Mouse (Mus musculus) kidney, postnatal 10 days (tissue): ENCODE data around the gene Fitm2.

Experiments
- DNase-seq: peaks from one replicate; pipeline ENCODE4 v3.0.0; 2021; ENCODE audit warnings: mixed read lengths

Fitm2 gene

GRCm38 (mm10) chr2:163420366-163420886 lies 52.0 kb downstream of the Fitm2 start:
- no peak for DNase-seq

GRCm38 (mm10) chr2:163419346-163420045 lies 52.9 kb downstream of the Fitm2 start:
- DNase-seq: peak; percentile 99

- peak; percentile 77 for DNase-seq
Measured at GRCm38 (mm10) chr2:163418841-163419345, 53.5 kb downstream of the Fitm2 start.

GRCm38 (mm10) chr2:163417830-163418229 lies 54.6 kb downstream of the Fitm2 start:
- no peak for DNase-seq

- no peak for DNase-seq
Measured at GRCm38 (mm10) chr2:163417026-163417425, 55.4 kb downstream of the Fitm2 start.
